Comparison of ENCODE assay signal across 23 mouse cellular contexts in genomic region chr13:41925211-41925610, GRCm38 (mm10).
DNase-seq lines count a peak whose midpoint lies in the region; ATAC-seq lines count a peak whose summit lies in the region.
"Had no signal": no experiment of that assay in that cellular context is flagged by ENCODE, and none has a peak within 500 bp of the region (broad histone marks: within the 10 kb centered on the region; RNA-seq: fewer than 3 reads in every experiment).

No protein-coding gene starts in this region.

- no peak for ATAC-seq in granulocyte monocyte progenitor cell, adult 5-6 weeks (replicated peaks; ENCODE audit: poor library complexity, severe bottlenecking)
- ATAC-seq in CD4-positive, CD25-positive, alpha-beta regulatory T cell, adult 4 months, result no peak
- ATAC-seq: activated CD4-positive, CD25-positive, alpha-beta regulatory T cell, adult 4 months; Patski had no signal

- DNase-seq in retina, embryonic 14.5 days (ENCODE audit: low spot score), result peak; percentile 31
- no peak for DNase-seq in retina, postnatal 1 day
- DNase-seq in ES-CJ7 (ENCODE audit: low read depth, low spot score) (peak; percentile 56), R1 (ENCODE audit: low read depth, low spot score) (peak; percentile 82), ZHBTc4 (ENCODE audit: low read depth, low spot score) (peak; percentile 35)
- DNase-seq in cerebellum, adult 11-12 months, result no peak
- DNase-seq: adrenal gland, adult 2 months; adrenal gland, adult 8-10 months; adrenal gland, postnatal 10 days; adrenal gland, postnatal 14 days; adrenal gland, postnatal 25 days; adrenal gland, postnatal 36 days; B cell, adult 2 months; cerebellum, adult 11 months; cerebellum, adult 18-20 months; cerebellum, adult 2 months; cerebellum, adult 8-10 months; cerebellum, adult 9-10 months; cerebellum, adult 9-11 months had no signal

Comparison
In these comparisons a context has a peak if more than half of its experiments do, and no peak if none do; other contexts are left out.
1. DNase-seq: peak in retina, embryonic 14.5 days (single experiment), ES-CJ7 (single experiment), R1 (single experiment) and ZHBTc4 (single experiment); none in retina, postnatal 1 day (single experiment) and cerebellum, adult 11-12 months (single experiment).